Mouse (Mus musculus) MEL (cell line): Measurements from ENCODE around the gene Hist1h2ae. TPM values are rescaled to one million over a fixed set of nuclear protein-coding genes. Genes with fewer than 3 reads are reported as not detected.
A peak's percentile ranks its signal among the peaks of the same experiment; 100 is the strongest.
"Not testable (repeated sequence)": the region's sequence is repeated elsewhere in the genome, so short reads cannot be mapped to it uniquely, and the experiment has no call there.

Source experiments
- DNase-seq: peaks from one replicate; pipeline ENCODE4 v3.0.0; 2011; ENCODE audit warnings: low read depth, low spot score
- H3K27ac ChIP-seq: 2 replicates; pipeline ENCODE4 v1.5.1; 2012; ENCODE audit warnings: low read depth, mild to moderate bottlenecking, control low read depth, low read length, moderate library complexity; ENCODE audit not compliant: control insufficient read depth
- H3K27me3 ChIP-seq, 2 experiments: fragments of 150-350 bp in 1 of 2; sonication (generic) in 1 of 2; 2 replicates each; pipeline ENCODE4 v1.6.1; 2012; ENCODE audit warnings: low read length in 2 of 2, mild to moderate bottlenecking in 2 of 2, improper control_type of control experiment in 1 of 2, moderate library complexity in 1 of 2; ENCODE audit not compliant: insufficient read depth in 2 of 2, control insufficient read depth in 1 of 2
- H3K36me3 ChIP-seq, 2 experiments: 2 replicates each; pipeline ENCODE4 v1.6.1; 2012 to 2014; ENCODE audit warnings: low read length in 2 of 2, improper control_type of control experiment in 1 of 2, inconsistent platforms in 1 of 2, mild to moderate bottlenecking in 1 of 2; ENCODE audit not compliant: insufficient read depth in 2 of 2, control insufficient read depth in 1 of 2
- H3K4me1 ChIP-seq, 2 experiments: fragments of 150-350 bp in 1 of 2; sonication (generic) in 1 of 2; 2 replicates each; pipeline ENCODE4 v1.6.1; 2012; ENCODE audit warnings: low read length in 2 of 2, improper control_type of control experiment in 1 of 2, mild to moderate bottlenecking in 1 of 2; ENCODE audit not compliant: insufficient read depth in 2 of 2, control insufficient read depth in 1 of 2
- H3K4me3 ChIP-seq, 2 experiments: fragments of 150-350 bp in 1 of 2; sonication (generic) in 1 of 2; 2 replicates each; pipeline ENCODE4 v1.5.1; 2012; ENCODE audit warnings: low read depth in 2 of 2, low read length in 2 of 2, mild to moderate bottlenecking in 2 of 2, moderate library complexity in 2 of 2, control low read depth in 1 of 2, improper control_type of control experiment in 1 of 2; ENCODE audit not compliant: control insufficient read depth in 1 of 2, insufficient read depth in 1 of 2
- H3K79me2 ChIP-seq: 2 replicates; pipeline ENCODE4 v1.6.1; 2012; ENCODE audit warnings: mild to moderate bottlenecking, low read length, moderate library complexity; ENCODE audit not compliant: control insufficient read depth, poor library complexity, insufficient read depth
- H3K9ac ChIP-seq: 2 replicates; pipeline ENCODE4 v1.6.1; 2012; ENCODE audit warnings: low read depth, mild to moderate bottlenecking, control low read depth, low read length, moderate library complexity; ENCODE audit not compliant: control insufficient read depth, poor library complexity, severe bottlenecking
- H3K9me3 ChIP-seq: fragments of 150-350 bp; sonication (generic); replicated peaks from 2 replicates; pipeline ENCODE4 v1.6.1; 2012; ENCODE audit warnings: mild to moderate bottlenecking, low read length, improper control_type of control experiment, moderate library complexity; ENCODE audit not compliant: insufficient read depth
- BHLHE40 ChIP-seq: IDR thresholded peaks from 2 replicates; pipeline ENCODE4 v1.6.1; 2012; ENCODE audit warnings: low read depth, mild to moderate bottlenecking, inconsistent platforms, low read length, improper control_type of control experiment, borderline replicate concordance
- CHD2 ChIP-seq: IDR thresholded peaks from 2 replicates; pipeline ENCODE4 v1.6.1; 2011; ENCODE audit warnings: low read length, improper control_type of control experiment
- CTCF ChIP-seq, 3 experiments: IDR thresholded peaks in 2 of 3; conservative IDR thresholded peaks in 1 of 3; 2 replicates each; pipeline ENCODE4 v1.5.1; 2011 to 2012; ENCODE audit warnings: low read length in 3 of 3, low read depth in 2 of 3, mild to moderate bottlenecking in 2 of 3, improper control_type of control experiment in 1 of 3, inconsistent platforms in 1 of 3, mixed read lengths in 1 of 3, moderate library complexity in 1 of 3; ENCODE audit not compliant: control insufficient read depth in 1 of 3, insufficient read depth in 1 of 3, poor library complexity in 1 of 3, severe bottlenecking in 1 of 3
- E2F4 ChIP-seq: IDR thresholded peaks from 2 replicates; pipeline ENCODE4 v1.6.1; 2011; ENCODE audit warnings: low read depth, low read length, improper control_type of control experiment, borderline replicate concordance
- ELF1 ChIP-seq: IDR thresholded peaks from 2 replicates; pipeline ENCODE4 v1.6.1; 2014; ENCODE audit warnings: low read depth, mild to moderate bottlenecking, inconsistent platforms, low read length, improper control_type of control experiment, moderate library complexity
- EP300 ChIP-seq, 2 experiments: IDR thresholded peaks; 2 replicates each; pipeline ENCODE4 v1.6.1; 2011; ENCODE audit warnings: improper control_type of control experiment in 2 of 2, low read length in 2 of 2, low read depth in 1 of 2, mild to moderate bottlenecking in 1 of 2
- ETS1 ChIP-seq: IDR thresholded peaks from 2 replicates; pipeline ENCODE4 v1.6.1; 2012; ENCODE audit warnings: low read depth, mild to moderate bottlenecking, inconsistent platforms, low read length, improper control_type of control experiment, moderate library complexity
- GATA1 ChIP-seq: IDR thresholded peaks from 2 replicates; pipeline ENCODE4 v1.6.1; 2011; ENCODE audit warnings: low read depth, low read length, improper control_type of control experiment
- JUND ChIP-seq: IDR thresholded peaks from 2 replicates; pipeline ENCODE4 v1.6.1; 2011; ENCODE audit warnings: low read depth, mild to moderate bottlenecking, improper control_type of control experiment, low read length
- KAT2A ChIP-seq: conservative IDR thresholded peaks from 2 replicates; pipeline ENCODE4 v1.6.1; 2012; ENCODE audit warnings: low read depth, low read length, improper control_type of control experiment, inconsistent platforms
- MAFK ChIP-seq: IDR thresholded peaks from 2 replicates; pipeline ENCODE4 v1.6.1; 2011; ENCODE audit warnings: low read depth, mild to moderate bottlenecking, low read length, improper control_type of control experiment, borderline replicate concordance
- MAX ChIP-seq: IDR thresholded peaks from 2 replicates; pipeline ENCODE4 v1.6.1; 2011; ENCODE audit warnings: low read length, improper control_type of control experiment
- MAZ ChIP-seq: IDR thresholded peaks from 2 replicates; pipeline ENCODE4 v1.6.1; 2012; ENCODE audit warnings: low read depth, mild to moderate bottlenecking, inconsistent platforms, low read length, improper control_type of control experiment
- MXI1 ChIP-seq: IDR thresholded peaks from 2 replicates; pipeline ENCODE4 v1.6.1; 2011; ENCODE audit warnings: mild to moderate bottlenecking, low read depth, low read length, improper control_type of control experiment
- NRF1 ChIP-seq: IDR thresholded peaks from 2 replicates; pipeline ENCODE4 v1.6.1; 2014; ENCODE audit warnings: low read depth, mild to moderate bottlenecking, inconsistent platforms, low read length, improper control_type of control experiment, moderate library complexity; ENCODE audit not compliant: poor library complexity, insufficient read depth, severe bottlenecking
- POLR2AphosphoS2 ChIP-seq: IDR thresholded peaks from 2 replicates; pipeline ENCODE4 v1.6.1; 2011; ENCODE audit warnings: low read length, improper control_type of control experiment
- POLR2AphosphoS5 ChIP-seq: IDR thresholded peaks from 2 replicates; pipeline ENCODE4 v1.6.1; 2012; ENCODE audit warnings: low read depth, borderline replicate concordance, mild to moderate bottlenecking, inconsistent platforms, low read length, moderate library complexity, mixed read lengths
- RCOR1 ChIP-seq: IDR thresholded peaks from 2 replicates; pipeline ENCODE4 v1.6.1; 2012; ENCODE audit warnings: low read depth, mild to moderate bottlenecking, inconsistent platforms, low read length, improper control_type of control experiment
- SMC3 ChIP-seq: IDR thresholded peaks from 2 replicates; pipeline ENCODE4 v1.6.1; 2011; ENCODE audit warnings: low read depth, low read length, improper control_type of control experiment
- TAL1 ChIP-seq: IDR thresholded peaks from 2 replicates; pipeline ENCODE4 v1.6.1; 2012; ENCODE audit warnings: mild to moderate bottlenecking, inconsistent platforms, low read length, moderate library complexity, mixed read lengths
- TBP ChIP-seq: IDR thresholded peaks from 2 replicates; pipeline ENCODE4 v1.8.0; 2011; ENCODE audit warnings: low read depth, low read length, improper control_type of control experiment
- UBTF ChIP-seq: IDR thresholded peaks from 2 replicates; pipeline ENCODE4 v1.6.1; 2012; ENCODE audit warnings: low read depth, mild to moderate bottlenecking, inconsistent platforms, low read length, improper control_type of control experiment, moderate library complexity, borderline replicate concordance; ENCODE audit not compliant: insufficient read depth
- USF1 ChIP-seq: IDR thresholded peaks from 2 replicates; pipeline ENCODE4 v1.6.1; 2014; ENCODE audit warnings: low read depth, mild to moderate bottlenecking, inconsistent platforms, low read length, improper control_type of control experiment, moderate library complexity
- USF2 ChIP-seq, 2 experiments: IDR thresholded peaks; 2 replicates each; pipeline ENCODE4 v1.6.1; 2011 to 2012; ENCODE audit warnings: improper control_type of control experiment in 2 of 2, low read length in 2 of 2, borderline replicate concordance in 1 of 2, inconsistent platforms in 1 of 2, low read depth in 1 of 2, mild to moderate bottlenecking in 1 of 2; ENCODE audit not compliant: insufficient read depth in 1 of 2
- ZC3H11A ChIP-seq: IDR thresholded peaks from 2 replicates; pipeline ENCODE4 v1.6.1; 2012; ENCODE audit warnings: low read depth, mild to moderate bottlenecking, inconsistent platforms, low read length, improper control_type of control experiment
- ZKSCAN1 ChIP-seq: IDR thresholded peaks from 2 replicates; pipeline ENCODE4 v1.6.1; 2012; ENCODE audit warnings: low read depth, mild to moderate bottlenecking, inconsistent platforms, low read length, improper control_type of control experiment, moderate library complexity
- ZNF384 ChIP-seq: IDR thresholded peaks from 2 replicates; pipeline ENCODE4 v1.6.1; 2012; ENCODE audit warnings: low read depth, mild to moderate bottlenecking, inconsistent platforms, low read length, improper control_type of control experiment
- polyA plus RNA-seq, 2 experiments: library from polyadenylated mRNA; stranded (reverse) in 1 of 2; unstranded in 1 of 2; fragments of >175 nt in 1 of 2; fragments of >200 nt in 1 of 2; gene quantifications; 2 replicates each; pipeline versions ENCODE4 v1.2.1 to v1.2.4; 2012; ENCODE audit warnings: low replicate concordance in 2 of 2, low read depth in 1 of 2; ENCODE audit not compliant: insufficient read length in 2 of 2, insufficient read depth in 1 of 2, missing spikeins in 1 of 2
- total RNA-seq: library from RNA; depleted of rRNA; stranded (reverse); fragments of 300-350 nt; gene quantifications from 2 replicates; pipeline ENCODE4 v1.2.3, GENCODE M21; 2012

The Hist1h2ae gene
- total and polyA plus RNA-seq, 3 experiments = 3.3 to 560 TPM; not detected in 1

- TF ChIP-seq UBTF (no peak), JUND (no peak), TAL1 (peak; percentile 42), E2F4 (no peak), GATA1 (peak; percentile 66; the same call in 1 of the 2 replicates), MAFK (no peak), BHLHE40 (no peak), NRF1 (no peak), USF2 (IDR thresholded peaks at IDR 0.05; ENCODE audit: borderline replicate concordance in 1 of 2, insufficient read depth in 1 of 2, low read depth in 1 of 2, low read length in 2 of 2) (no peak), MAZ (no peak), POLR2AphosphoS2 (no peak), MAX (no peak), TBP (0 out of 2 replicates have a peak, but pooled peaks have one; percentile 13), ZC3H11A (no peak), RCOR1 (0 out of 2 replicates have a peak, but pooled peaks have one; percentile 9), KAT2A (no peak), POLR2AphosphoS5 (no peak), MXI1 (no peak), ZNF384 (no peak)
Observed at GRCm38 (mm10) chr13:23593051-23593770, 22.2 kb upstream of the Hist1h2ae start (continued).

DNA sequence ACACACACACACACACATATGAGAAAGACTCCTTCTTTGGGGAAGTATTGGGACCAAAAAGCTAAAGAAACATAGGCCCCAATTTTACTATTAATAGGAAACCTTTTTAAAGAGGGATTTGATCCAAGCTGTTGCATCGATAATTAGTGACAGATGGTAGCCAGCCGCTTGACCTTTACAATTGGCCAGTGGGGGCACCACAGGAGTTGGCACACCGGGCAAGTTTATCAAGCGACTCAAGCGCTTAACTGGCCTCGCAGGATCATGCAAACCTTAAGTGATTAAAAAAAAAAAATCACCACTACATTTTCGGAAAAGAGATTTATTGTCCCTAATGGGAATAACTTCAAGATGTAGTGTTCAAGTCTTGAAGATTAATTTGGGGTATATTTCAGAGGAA, 21.6 kb upstream of the Hist1h2ae start:
- no peaks in the 10 kb centered on the region for H3K9me3 ChIP-seq
- H3K36me3 ChIP-seq = peaks cover 0 to 31% of the 10 kb centered on the region in 2 experiments; a peak in 2 of 4 replicates
- H3K79me2 ChIP-seq = no peaks in the 10 kb centered on the region
- peak overlapping the region; percentile 64; the same call in 1 of the 2 replicates for H3K27ac ChIP-seq
- TF ChIP-seq RCOR1 = no peak
- TF ChIP-seq SMC3 = no peak
- TF ChIP-seq ETS1 = no peak
- TF ChIP-seq EP300 (IDR thresholded peaks at IDR 0.05; ENCODE audit: low read depth in 1 of 2, low read length in 2 of 2) = no peak
- TF ChIP-seq ELF1 = no peak
- TF ChIP-seq GATA1 = no peak
- no peak for TF ChIP-seq TBP
- TF ChIP-seq CTCF (IDR thresholded peaks at IDR 0.05 in 2 of 3, conservative IDR thresholded peaks at IDR 0.05 in 1 of 3; ENCODE audit: control insufficient read depth in 1 of 3, insufficient read depth in 1 of 3, low read depth in 2 of 3, low read length in 3 of 3, poor library complexity in 1 of 3, severe bottlenecking in 1 of 3) = no peak
- TF ChIP-seq ZKSCAN1 = no peak
- no peak for TF ChIP-seq KAT2A
- TF ChIP-seq UBTF = no peak
- no peak for TF ChIP-seq MAFK
- no peak for TF ChIP-seq CHD2
- TF ChIP-seq USF1 = no peak
- TF ChIP-seq E2F4 = no peak
- TF ChIP-seq NRF1 = no peak
- no peak overlapping the region; the same call in 1 of the 2 replicates for H3K9ac ChIP-seq
- H3K27me3 ChIP-seq = no peaks in the 10 kb centered on the region
- DNase-seq = no peak
- no peak overlapping the region for H3K4me3 ChIP-seq
- H3K4me1 ChIP-seq = peaks cover 15 to 32% of the 10 kb centered on the region in 2 experiments

- not testable (repeated sequence) for H3K27me3 ChIP-seq, DNase-seq, H3K9ac ChIP-seq, H3K79me2 ChIP-seq, H3K27ac ChIP-seq, H3K9me3 ChIP-seq, H3K4me3 ChIP-seq
- Histone ChIP-seq H3K36me3 (peaks cover 0 to 34% of the 10 kb centered on the region in 2 experiments; a peak in 2 of 4 replicates), H3K4me1 (peaks cover 15 to 32% of the 10 kb centered on the region in 2 experiments)
Observed at GRCm38 (mm10) chr13:23591886-23592285, 20.9 kb upstream of the Hist1h2ae start.
